Mouse (Mus musculus) liver, embryonic 16.5 days (tissue): ENCODE measurements around the gene Acsl6. TPM values are rescaled to one million over a fixed set of nuclear protein-coding genes. Genes with fewer than 3 reads are reported as not detected.
"Not testable (repeated sequence)": the region's sequence is repeated elsewhere in the genome, so short reads cannot be mapped to it uniquely, and the experiment has no call there.

ENCODE experiments used
- ATAC-seq: fragments of 200-750 bp; cut with Nextera tagmentation; 2 replicates; pipeline ENCODE4 v1.8.0; 2017; ENCODE audit warnings: low read depth, mild to moderate bottlenecking, moderate number of reproducible peaks, moderate library complexity
- H3K27ac ChIP-seq: fragments of 300-500 bp; sonication (generic); 2 replicates; pipeline ENCODE4 v1.5.1; 2014; ENCODE audit warnings: mild to moderate bottlenecking, low read length
- H3K27me3 ChIP-seq: fragments of 300-500 bp; sonication (generic); 2 replicates; pipeline ENCODE4 v1.6.1; 2014; ENCODE audit warnings: low read depth, low read length, mixed read lengths; ENCODE audit not compliant: control insufficient read depth, insufficient read depth
- H3K36me3 ChIP-seq: fragments of 300-500 bp; sonication (generic); 2 replicates; pipeline ENCODE4 v1.6.1; 2014; ENCODE audit warnings: mild to moderate bottlenecking; ENCODE audit not compliant: control insufficient read depth, insufficient read depth
- H3K4me1 ChIP-seq: fragments of 300-500 bp; sonication (generic); 2 replicates; pipeline ENCODE4 v1.6.1; 2014; ENCODE audit warnings: low read depth, low read length, mixed read lengths; ENCODE audit not compliant: control insufficient read depth
- H3K4me2 ChIP-seq: fragments of 300-500 bp; sonication (generic); 2 replicates; pipeline ENCODE4 v1.6.1; 2014; ENCODE audit warnings: low read depth, low read length, mixed read lengths
- H3K4me3 ChIP-seq: fragments of 300-500 bp; sonication (generic); 2 replicates; pipeline ENCODE4 v1.5.1; 2014; ENCODE audit warnings: low read depth, mild to moderate bottlenecking, low read length
- H3K9ac ChIP-seq: fragments of 300-500 bp; sonication (generic); 2 replicates; pipeline ENCODE4 v1.6.1; 2014; ENCODE audit warnings: low read depth, low read length
- H3K9me3 ChIP-seq: fragments of 300-500 bp; sonication (generic); replicated peaks from 2 replicates; pipeline ENCODE4 v1.6.1; 2016; ENCODE audit warnings: low read length; ENCODE audit not compliant: control insufficient read depth
- WGBS: fragments of 180-500 bp; shearing (Covaris S2); extraction: QIAGEN DNeasy Blood & Tissue Kit; methylation state at CpG from one replicate; pipeline ENCODE4 v1.1.7; 2014; ENCODE audit not compliant: insufficient replicate concordance; 5-methylcytosine and 5-hydroxymethylcytosine counted together
- polyA plus RNA-seq: library from polyadenylated mRNA; unstranded; fragments of >200 nt; fragmentation: Nextera tagmentation; extraction: Ambion mirVana; gene quantifications from 2 replicates; pipeline ENCODE4 v1.2.1, GENCODE M21; 2015

Acsl6 gene
- polyA plus RNA-seq, 1 experiment from 2014 or later = 0.42 TPM

DNA sequence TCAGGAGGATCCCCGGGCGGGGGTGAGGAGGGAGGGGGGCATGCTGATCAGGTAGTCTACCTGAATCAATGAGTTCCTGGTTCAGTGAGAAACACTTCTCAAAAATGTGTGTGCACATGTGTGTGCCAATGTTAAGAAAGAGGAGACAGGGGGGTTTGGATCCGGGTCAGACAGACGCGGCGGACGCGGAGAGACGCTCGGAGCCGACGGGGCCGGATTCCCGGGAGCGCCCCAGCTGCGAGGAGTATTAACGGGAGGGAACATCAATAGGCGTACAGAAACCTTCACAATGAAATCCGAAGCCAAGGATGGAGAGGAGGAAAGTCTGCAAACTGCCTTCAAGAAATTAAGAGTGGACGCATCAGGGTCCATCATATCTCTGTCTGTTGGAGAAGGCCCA lies 97.2 kb downstream of the Acsl6 start:
- not testable (repeated sequence) for ATAC-seq, H3K36me3 ChIP-seq, H3K9me3 ChIP-seq, H3K27ac ChIP-seq, H3K9ac ChIP-seq, H3K4me2 ChIP-seq, H3K4me3 ChIP-seq, H3K27me3 ChIP-seq, H3K4me1 ChIP-seq
- WGBS = 84% methylated on average over 20 of the region's 20 CpGs

DNA sequence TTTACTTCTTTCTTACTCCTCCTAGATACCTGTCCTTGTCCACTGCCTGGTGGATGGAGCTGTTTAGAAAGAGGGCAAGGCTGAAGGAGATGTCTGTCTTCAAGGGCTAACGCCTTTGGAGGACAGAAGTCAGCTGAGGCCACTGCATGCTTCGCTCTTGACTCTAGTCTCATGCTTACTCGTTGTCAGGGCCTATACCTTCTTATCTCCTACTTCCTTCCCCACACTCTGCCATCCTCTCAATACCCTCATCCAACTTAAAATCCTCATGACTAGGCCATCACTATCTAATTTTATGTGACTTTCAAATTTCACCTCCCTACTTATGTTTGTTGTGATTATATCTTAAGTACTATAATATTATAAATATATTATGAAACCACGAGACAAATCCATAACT lies 101.3 kb downstream of the Acsl6 start:
- 54% methylated on average over 4 of the region's 4 CpGs for WGBS
- no peak overlapping the region for H3K4me2 ChIP-seq
- no peak overlapping the region for H3K4me3 ChIP-seq
- no peak for ATAC-seq
- H3K9me3 ChIP-seq = no peaks in the 10 kb centered on the region
- H3K36me3 ChIP-seq = no peaks in the 10 kb centered on the region
- no peak overlapping the region for H3K9ac ChIP-seq
- no peaks in the 10 kb centered on the region for H3K4me1 ChIP-seq
- H3K27ac ChIP-seq = no peak overlapping the region
- H3K27me3 ChIP-seq = no peaks in the 10 kb centered on the region

GRCm38 (mm10) chr11:54406930-54407546 lies 103.4 kb downstream of the Acsl6 start:
- Histone ChIP-seq H3K9ac (no peak overlapping the region), H3K36me3 (no peaks in the 10 kb centered on the region), H3K4me1 (no peaks in the 10 kb centered on the region), H3K27me3 (no peaks in the 10 kb centered on the region), H3K4me2 (no peak overlapping the region), H3K9me3 (no peaks in the 10 kb centered on the region), H3K27ac (no peak overlapping the region), H3K4me3 (no peak overlapping the region)
- WGBS = 37% methylated on average over 4 of the region's 4 CpGs
- no peak for ATAC-seq

DNA sequence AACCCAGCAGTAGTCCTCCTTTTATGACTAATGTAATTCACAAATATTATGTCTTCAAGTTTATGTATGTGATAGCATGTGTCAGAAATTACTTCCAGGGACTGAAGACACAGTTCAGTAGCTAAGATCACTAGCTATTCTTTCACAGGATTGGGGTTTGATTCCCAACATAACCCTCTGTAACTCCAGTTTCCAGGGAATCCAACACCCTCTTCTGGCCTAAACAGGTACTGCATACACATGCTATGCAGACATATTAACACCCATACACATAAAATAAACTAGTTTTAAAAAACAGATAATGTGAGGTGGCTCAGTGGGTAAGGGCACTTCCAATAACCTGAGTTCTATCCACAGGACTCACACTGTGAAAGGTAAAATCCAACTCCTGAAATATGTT lies 107.0 kb downstream of the Acsl6 start:
- ATAC-seq = no peak
- no peaks in the 10 kb centered on the region for H3K4me1 ChIP-seq
- H3K36me3 ChIP-seq = no peaks in the 10 kb centered on the region
- H3K9ac ChIP-seq = no peak overlapping the region
- no peak overlapping the region for H3K4me2 ChIP-seq
- H3K27me3 ChIP-seq = no peaks in the 10 kb centered on the region
- H3K27ac ChIP-seq = no peak overlapping the region
- H3K9me3 ChIP-seq = no peaks in the 10 kb centered on the region
- no peak overlapping the region for H3K4me3 ChIP-seq

DNA sequence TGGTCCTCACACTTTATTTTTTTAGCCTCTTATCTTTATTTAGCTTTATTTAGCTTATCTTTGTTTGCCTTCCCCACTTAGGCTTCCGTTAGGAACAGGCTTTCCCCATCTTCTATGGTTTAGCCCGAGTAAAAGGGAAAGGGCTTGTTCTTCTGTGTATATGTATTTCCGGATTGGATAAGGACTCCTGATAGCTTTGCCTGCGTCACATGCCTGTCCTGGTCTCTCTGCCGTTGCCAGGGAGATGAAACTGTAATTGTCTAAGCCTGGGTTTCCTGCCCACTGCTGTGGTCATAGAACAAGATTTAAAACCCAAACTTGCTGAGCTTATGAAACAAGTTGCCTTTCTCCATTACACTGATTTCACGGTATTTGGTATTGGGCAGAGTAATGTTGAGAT lies 109.4 kb downstream of the Acsl6 start:
- Histone ChIP-seq H3K9ac (no peak overlapping the region), H3K27me3 (no peaks in the 10 kb centered on the region), H3K4me2 (peak overlapping the region; percentile 2; the same call in 1 of the 2 replicates), H3K4me3 (no peak overlapping the region), H3K27ac (no peak overlapping the region), H3K9me3 (no peaks in the 10 kb centered on the region), H3K36me3 (no peaks in the 10 kb centered on the region), H3K4me1 (no peaks in the 10 kb centered on the region)
- WGBS = 10% methylated on average over 6 of the region's 6 CpGs
- peak; percentile 43; the same call in 1 of the 2 replicates for ATAC-seq

Other genes with a start within 250 kb of the Acsl6 start
- 3.2 and 4.0 TPM in 2 replicates for gene Pdlim4, start 234.8 kb upstream of the Acsl6 start, polyA plus RNA-seq
- gene P4ha2, start 203.7 kb upstream of the Acsl6 start, polyA plus RNA-seq = 8.0 TPM in 2 replicates
- not detected in 2 replicates for gene Csf2, start 54.1 kb upstream of the Acsl6 start, polyA plus RNA-seq
- gene Il3, start 36.5 kb upstream of the Acsl6 start, polyA plus RNA-seq = not detected in 2 replicates
- gene Meikin, start 66.9 kb downstream of the Acsl6 start, polyA plus RNA-seq = not detected in 2 replicates
- 5.3 and 5.6 TPM in 2 replicates for gene Fnip1, start 134.4 kb downstream of the Acsl6 start, polyA plus RNA-seq
- gene Rapgef6, start 219.0 kb downstream of the Acsl6 start, polyA plus RNA-seq = 18.8 and 20.1 TPM in 2 replicates